Mouse (Mus musculus) forebrain, embryonic 15.5 days (tissue): Measurements from ENCODE around the gene Fat2. TPM values are rescaled to one million over a fixed set of nuclear protein-coding genes. Genes with fewer than 3 reads are reported as not detected.

Experiments used
- ATAC-seq: fragments of 200-750 bp; cut with Nextera tagmentation; replicated peaks from 2 replicates; pipeline ENCODE4 v1.8.0; 2017; ENCODE audit warnings: mild to moderate bottlenecking, moderate TSS enrichment, moderate library complexity
- H3K27ac ChIP-seq: fragments of 300-500 bp; sonication (generic); replicated peaks from 2 replicates; pipeline ENCODE4 v1.5.1; 2015; ENCODE audit warnings: mild to moderate bottlenecking, inconsistent platforms
- H3K27me3 ChIP-seq: fragments of 300-500 bp; sonication (generic); 2 replicates; pipeline ENCODE4 v1.6.1; 2015; ENCODE audit warnings: inconsistent platforms
- H3K36me3 ChIP-seq: fragments of 300-500 bp; sonication (generic); 2 replicates; pipeline ENCODE4 v1.6.1; 2015; ENCODE audit warnings: mild to moderate bottlenecking, inconsistent platforms
- H3K4me1 ChIP-seq: fragments of 300-500 bp; sonication (generic); 2 replicates; pipeline ENCODE4 v1.6.1; 2015; ENCODE audit warnings: inconsistent platforms
- H3K4me2 ChIP-seq: fragments of 300-500 bp; sonication (generic); replicated peaks from 2 replicates; pipeline ENCODE4 v1.6.1; 2015; ENCODE audit warnings: mild to moderate bottlenecking, inconsistent platforms
- H3K4me3 ChIP-seq: fragments of 300-500 bp; sonication (generic); 2 replicates; pipeline ENCODE4 v1.5.1; 2015; ENCODE audit warnings: mild to moderate bottlenecking, inconsistent platforms
- H3K9ac ChIP-seq: fragments of 300-500 bp; sonication (generic); replicated peaks from 2 replicates; pipeline ENCODE4 v1.6.1; 2015; ENCODE audit warnings: mild to moderate bottlenecking, inconsistent platforms
- H3K9me3 ChIP-seq: fragments of 300-500 bp; sonication (generic); 2 replicates; pipeline ENCODE4 v1.6.1; 2016; ENCODE audit warnings: inconsistent platforms
- WGBS: fragments of 180-500 bp; shearing (Covaris S2); methylation state at CpG from one replicate; pipeline ENCODE4 v1.1.7; 2015; ENCODE audit warnings: mixed read lengths; 5-methylcytosine and 5-hydroxymethylcytosine counted together
- polyA plus RNA-seq: library from polyadenylated mRNA; unstranded; fragments of >200 nt; fragmentation: Nextera tagmentation; extraction: Ambion mirVana; gene quantifications from 2 replicates; pipeline ENCODE4 v1.2.1, GENCODE M21; 2015

The Fat2 gene
- polyA plus RNA-seq, 1 experiment from 2014 or later, result 0.03 TPM

- Histone ChIP-seq H3K9ac (peak overlapping the region; percentile 85), H3K4me1 (peaks cover 13% of the 10 kb centered on the region), H3K9me3 (no peaks in the 10 kb centered on the region), H3K4me3 (peak overlapping the region; percentile 92), H3K27ac (0 out of 2 replicates have a peak overlapping the region, but pooled peaks have one; percentile 2), H3K36me3 (no peaks in the 10 kb centered on the region), H3K4me2 (peak overlapping the region; percentile 95), H3K27me3 (no peaks in the 10 kb centered on the region)
- ATAC-seq, result peak; percentile 60; the same call in 1 of the 2 replicates
- 4% methylated on average over 17 of the region's 17 CpGs for WGBS
Observed at GRCm38 (mm10) chr11:55204602-55205001, 131.8 kb downstream of the Fat2 start.

- H3K27me3 ChIP-seq, result no peaks in the 10 kb centered on the region
- H3K27ac ChIP-seq, result 0 out of 2 replicates have a peak within 1 kb of the TSS, but pooled peaks have one; percentile 2
Observed at GRCm38 (mm10) chr11:55204159-55204596, 132.2 kb downstream of the Fat2 start, which contains the start of gene Slc36a1. TSS of gene Slc36a1 (plus strand) at chr11:55204350.

More at GRCm38 (mm10) chr11:55204159-55204596, 132.2 kb downstream of the Fat2 start, which contains the start of gene Slc36a1:
- peaks cover 13% of the 10 kb centered on the region for H3K4me1 ChIP-seq
- WGBS, result 0% methylated on average over 29 of the region's 31 CpGs
- peak within 1 kb of the TSS; percentile 85 for H3K9ac ChIP-seq
- H3K4me2 ChIP-seq, result peak within 1 kb of the TSS; percentile 95
- no peaks in the 10 kb centered on the region for H3K9me3 ChIP-seq
- no peaks in the 10 kb centered on the region for H3K36me3 ChIP-seq
- H3K4me3 ChIP-seq, result peak within 1 kb of the TSS; percentile 92
- peak; percentile 96 for ATAC-seq

Other genes with a start within 250 kb of the Fat2 start
- 18.7 and 18.9 TPM in 2 replicates for gene Gm2a, start 238.4 kb downstream of the Fat2 start, polyA plus RNA-seq
- gene Slc36a3, start 184.9 kb downstream of the Fat2 start, polyA plus RNA-seq, result not detected in 2 replicates
- 0.08 TPM in 1 of 2 replicates, not detected in the other for gene Slc36a2, start 151.5 kb downstream of the Fat2 start, polyA plus RNA-seq
- 2.6 and 3.0 TPM in 2 replicates for gene Slc36a1, start 132.2 kb downstream of the Fat2 start, polyA plus RNA-seq
- 320 and 352 TPM in 2 replicates for gene Sparc, start 86.6 kb upstream of the Fat2 start, polyA plus RNA-seq
- 257 and 262 TPM in 2 replicates for gene Atox1, start 124.7 kb upstream of the Fat2 start, polyA plus RNA-seq
- gene G3bp1, start 133.1 kb upstream of the Fat2 start, polyA plus RNA-seq, result 154 and 161 TPM in 2 replicates